Mouse (Mus musculus) urinary bladder, postnatal 10 days (tissue): ENCODE data around the gene Rpa1.
"Not testable (repeated sequence)": the region's sequence is repeated elsewhere in the genome, so short reads cannot be mapped to it uniquely, and the experiment has no call there.

Experiments used
- DNase-seq: peaks from one replicate; pipeline ENCODE4 v3.0.0; 2022; ENCODE audit warnings: low spot score

Gene Rpa1

DNA sequence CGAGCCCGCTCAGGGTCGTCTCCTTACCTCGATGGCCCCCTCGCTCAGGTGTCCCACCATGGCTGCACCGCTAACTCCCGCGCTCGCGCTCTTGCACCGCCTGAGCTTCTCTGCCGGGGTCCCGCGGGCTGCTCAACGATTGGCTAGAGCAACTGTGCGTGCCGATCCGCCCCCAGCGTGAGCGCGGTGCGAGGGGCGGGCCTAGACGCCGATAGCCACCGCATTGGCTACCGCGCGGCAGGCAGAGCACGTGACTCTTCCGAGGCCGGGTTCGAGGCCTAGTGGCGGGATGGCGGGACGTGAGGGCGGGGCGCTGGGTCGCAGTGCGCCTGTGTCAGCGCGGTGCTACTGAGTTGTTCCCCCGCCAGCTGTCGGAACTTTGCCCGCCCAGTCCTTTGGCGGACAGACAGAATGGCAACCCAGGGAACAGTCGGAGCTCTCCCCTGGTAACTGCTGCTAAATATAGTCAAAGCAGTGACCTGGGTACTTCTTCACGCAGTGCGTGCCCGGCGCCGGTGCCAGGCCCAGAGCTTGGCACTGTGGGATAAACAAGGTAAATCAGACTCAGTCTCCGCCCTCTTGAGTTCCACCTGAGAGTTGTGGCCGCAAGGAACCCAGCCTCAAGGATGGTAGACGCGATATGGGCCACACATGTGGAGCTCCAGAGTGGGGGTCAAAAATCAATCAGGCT lies at the start of gene Rpa1, which contains the start of gene Smyd4:
Gene Rpa1 (minus strand): TSS at position 126 of the 691 bp plus-strand sequence.
Gene Smyd4 (plus strand): TSS at position 235 of the 691 bp plus-strand sequence.
- peak; percentile 68 for DNase-seq

DNA sequence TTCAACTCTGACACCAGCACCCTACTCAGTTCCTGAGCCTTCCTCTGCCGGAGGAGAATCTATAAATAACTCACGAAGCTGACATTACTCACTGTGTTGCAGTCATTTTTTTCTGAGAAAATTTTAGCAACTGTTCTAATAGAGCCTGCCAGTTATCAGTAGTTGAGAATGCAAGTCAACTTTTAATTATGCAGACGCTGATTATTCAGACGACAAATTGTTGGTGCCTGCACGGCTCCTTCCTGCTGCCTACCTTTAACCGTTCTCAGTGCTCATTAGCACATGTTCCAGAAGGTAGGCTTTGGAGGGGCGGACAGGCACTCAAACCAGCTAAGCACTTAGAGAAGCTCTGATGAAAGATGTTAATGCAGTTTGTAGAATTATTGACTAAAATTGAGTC lies 49.3 kb upstream of the Rpa1 start:
- DNase-seq, result no peak

DNA sequence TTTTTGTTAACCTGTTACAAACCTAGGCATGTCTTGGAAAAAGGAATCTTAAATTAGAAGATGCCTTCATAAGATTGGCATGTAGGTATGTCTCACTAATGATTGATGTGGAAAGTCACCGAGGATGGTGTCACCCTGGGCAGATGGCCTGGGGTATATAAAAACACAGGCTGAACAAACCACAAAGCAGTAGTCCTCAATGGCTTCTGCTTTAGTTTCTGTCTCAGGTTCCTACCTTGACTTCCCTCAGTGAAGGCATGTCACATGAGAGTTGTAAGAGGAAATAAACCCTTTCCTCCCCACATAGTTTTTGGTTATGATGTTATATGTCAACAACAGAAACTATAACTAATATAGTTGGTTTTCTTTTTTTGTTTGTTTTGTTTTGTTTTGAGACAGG lies 47.5 kb upstream of the Rpa1 start:
- no peak for DNase-seq

DNA sequence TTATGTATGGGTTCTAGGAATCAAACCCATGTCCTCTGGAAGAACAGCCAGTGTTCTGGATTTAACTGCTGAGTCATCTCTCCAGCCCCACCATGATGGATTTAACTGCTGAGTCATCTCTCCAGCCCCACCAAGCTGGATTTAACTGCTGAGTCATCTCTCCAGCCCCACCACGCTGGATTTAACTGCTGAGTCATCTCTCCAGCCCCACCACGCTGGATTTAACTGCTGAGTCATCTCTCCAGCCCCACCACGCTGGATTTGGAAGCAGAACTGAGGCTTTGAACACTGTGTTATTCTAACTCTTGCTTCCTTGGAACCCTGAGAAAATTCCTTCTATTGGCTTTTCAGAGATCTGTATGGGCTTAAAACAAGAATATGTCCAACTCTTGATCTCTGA lies 35.4 kb upstream of the Rpa1 start:
- not testable (repeated sequence) for DNase-seq

DNA sequence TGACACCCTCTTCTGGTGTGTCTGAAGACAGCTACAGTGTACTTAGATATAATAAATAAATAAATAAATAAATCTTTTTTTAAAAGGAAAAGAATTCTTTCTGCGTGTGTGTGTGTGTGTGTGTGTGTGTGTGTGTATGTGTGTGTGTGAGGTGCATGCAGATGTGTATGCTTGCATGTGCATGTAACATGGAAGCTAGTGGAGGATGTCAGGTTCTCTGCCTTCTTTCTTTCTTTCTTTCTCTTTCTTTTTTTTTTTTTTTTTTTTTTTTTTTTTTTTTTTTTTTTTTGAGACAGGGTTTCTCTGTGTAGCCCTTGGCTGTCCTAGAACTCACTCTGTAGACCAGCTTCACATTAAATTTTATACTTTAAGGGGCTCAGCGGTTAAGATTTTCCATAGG lies 30.7 kb upstream of the Rpa1 start:
- DNase-seq, result not testable (repeated sequence)

DNA sequence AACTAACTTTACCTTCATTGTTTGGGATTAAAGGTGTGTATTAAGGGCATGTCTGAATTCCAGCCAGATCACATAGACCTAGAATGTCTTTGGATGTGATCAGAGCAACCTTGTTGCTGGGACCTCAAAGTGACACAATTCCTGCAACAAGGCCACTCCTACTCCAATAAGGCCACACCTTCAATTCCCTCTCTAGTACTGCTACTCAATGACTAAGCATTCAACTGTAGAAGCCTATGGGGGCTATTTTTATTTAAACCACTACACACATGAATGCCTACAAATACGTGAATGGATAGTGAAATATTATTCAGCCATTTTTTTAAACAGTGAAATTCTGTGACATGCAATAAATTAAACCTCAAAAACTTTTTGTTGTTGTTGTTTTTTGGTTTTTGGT lies 29.0 kb upstream of the Rpa1 start:
- DNase-seq, result no peak

DNA sequence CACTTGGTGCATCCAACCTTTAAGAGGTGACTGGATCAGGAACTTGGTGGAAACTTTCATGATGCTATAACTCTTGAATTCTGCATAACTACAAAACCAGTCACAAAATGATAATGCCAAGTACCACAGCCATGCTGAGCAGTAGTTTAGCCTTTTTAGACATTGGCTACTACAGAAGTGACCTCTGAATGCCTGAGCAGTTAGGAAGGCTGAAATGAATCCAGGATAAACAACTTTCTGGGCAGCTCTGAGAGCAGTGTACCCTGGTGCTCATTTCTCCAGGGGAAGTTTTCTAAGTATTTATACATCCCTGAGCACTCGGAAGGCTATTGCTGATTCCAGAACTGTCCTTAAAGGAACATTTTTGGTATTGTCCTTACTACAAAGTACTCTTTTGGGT lies 7.4 kb upstream of the Rpa1 start:
- no peak for DNase-seq

DNA sequence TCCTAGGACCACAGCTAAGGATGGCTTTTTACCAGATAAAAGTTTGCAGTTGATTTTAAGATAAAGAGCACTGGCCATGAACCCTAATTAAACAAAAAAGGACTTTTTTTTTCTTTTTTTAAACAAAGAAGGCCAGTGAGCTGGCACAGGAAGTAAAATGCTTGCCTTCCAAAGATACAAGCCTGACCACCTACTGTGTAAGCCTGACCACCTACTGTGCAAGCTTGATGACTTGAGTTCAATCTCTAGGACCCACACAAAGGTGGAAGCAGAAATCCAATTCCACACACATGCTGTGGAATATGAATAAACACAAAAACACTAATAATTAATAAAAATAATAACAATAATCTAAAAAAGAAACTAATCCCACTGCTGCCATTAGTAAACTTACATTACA lies 3.1 kb upstream of the Rpa1 start:
- no peak for DNase-seq

DNA sequence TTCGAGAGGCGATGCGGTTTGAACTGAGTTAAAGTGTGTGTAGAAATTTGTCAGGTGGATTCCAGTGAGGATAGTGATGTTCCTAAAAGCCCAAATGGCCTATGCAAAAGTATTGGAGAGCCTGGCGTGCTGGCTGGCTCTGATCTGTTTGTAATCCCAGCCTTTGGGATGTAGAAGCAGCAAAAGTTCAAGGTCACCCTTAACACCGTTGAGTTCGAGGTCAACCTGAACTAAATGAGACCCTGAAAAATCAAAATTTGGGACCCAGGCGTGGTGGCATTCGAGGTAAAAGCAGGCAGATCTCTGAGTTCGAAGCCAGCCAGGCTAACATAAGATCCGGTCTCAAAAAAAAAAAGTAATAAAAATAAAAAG lies 752 bp upstream of the Rpa1 start:
- DNase-seq, result no peak

DNA sequence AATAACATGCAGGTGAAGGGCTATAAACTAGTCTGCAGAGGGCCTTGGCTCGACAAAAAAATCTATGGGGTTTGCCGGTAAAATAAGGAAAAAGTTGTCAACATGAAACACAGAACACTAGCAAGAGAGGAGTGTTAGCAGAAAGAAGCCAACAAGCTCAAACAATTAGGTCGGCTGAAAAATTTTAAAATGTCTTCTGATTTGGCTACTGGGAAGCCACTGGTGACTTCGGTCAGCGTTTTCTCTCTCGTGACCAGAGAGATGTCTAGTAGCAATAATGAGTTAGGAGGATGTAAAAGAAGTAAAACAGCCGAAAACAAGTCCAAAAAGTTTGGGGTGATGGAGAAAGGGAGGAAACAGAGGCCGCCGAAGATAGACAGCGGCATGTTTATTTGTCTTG lies 528 bp downstream of the Rpa1 start:
- no peak for DNase-seq

DNA sequence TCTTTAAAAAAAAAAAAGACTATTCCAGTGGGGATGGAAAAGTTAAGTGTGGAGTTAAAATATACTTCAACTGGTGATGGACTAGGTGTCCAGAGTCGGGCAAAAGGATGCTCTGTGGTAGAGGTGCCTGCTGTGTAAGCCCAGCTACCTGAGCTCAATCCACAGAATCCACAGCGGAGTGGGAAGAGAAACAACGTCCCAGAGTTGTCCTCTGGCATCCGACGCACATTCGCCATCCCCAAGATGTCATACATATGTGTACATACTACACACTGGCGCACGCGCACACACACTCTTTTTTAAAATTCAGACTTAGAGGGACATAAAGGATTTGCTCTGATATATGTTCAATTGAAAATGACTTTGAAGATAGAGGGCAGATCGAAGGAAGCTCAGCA lies 937 bp downstream of the Rpa1 start:
- no peak for DNase-seq

DNA sequence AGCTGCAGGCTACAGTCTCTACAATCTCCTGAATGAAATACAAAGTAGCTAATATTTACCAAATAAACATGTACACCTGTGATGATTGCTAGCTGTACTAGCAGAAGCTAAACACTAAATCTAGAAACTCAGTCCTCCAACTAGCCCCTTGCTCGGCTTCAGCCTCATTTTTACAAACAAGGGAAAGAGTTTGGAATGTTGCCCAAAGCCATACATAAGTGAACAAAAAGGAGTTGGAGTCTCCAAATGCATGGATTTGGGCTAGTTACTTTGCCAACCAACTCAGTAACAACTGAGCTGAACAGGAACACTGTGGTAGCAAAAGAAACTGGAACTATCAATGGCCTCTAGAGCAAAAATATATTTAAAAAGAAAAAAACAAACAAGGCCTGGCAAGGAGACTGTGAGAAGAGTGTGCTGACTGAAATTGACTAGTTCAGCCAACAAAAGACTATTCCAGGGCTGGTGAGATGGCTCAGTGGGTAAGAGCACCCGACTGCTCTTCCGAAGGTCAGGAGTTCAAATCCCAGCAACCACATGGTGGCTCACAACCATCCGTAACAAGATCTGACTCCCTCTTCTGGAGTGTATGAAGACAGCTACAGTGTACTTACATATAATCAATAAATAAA lies 1.5 kb downstream of the Rpa1 start:
- DNase-seq, result no peak

DNA sequence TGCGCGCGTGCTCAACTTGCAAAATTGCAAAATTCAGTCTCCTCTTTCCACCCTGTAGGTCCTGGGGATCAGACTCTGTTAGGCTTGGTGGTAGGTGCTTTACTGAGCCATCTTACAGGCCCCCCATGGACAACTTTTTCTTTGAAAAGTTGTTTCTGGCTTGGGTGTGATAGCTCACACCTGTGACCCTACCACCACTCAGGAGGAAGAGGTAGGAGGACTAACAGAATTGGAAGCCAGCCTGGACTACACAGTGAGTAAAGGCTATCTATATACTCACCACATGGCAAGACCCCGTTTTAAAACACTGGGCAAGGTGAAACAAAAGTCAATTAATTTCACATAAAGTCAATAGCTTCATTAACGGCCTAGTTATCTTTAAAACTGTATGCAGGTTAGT lies 3.4 kb downstream of the Rpa1 start:
- DNase-seq, result no peak

DNA sequence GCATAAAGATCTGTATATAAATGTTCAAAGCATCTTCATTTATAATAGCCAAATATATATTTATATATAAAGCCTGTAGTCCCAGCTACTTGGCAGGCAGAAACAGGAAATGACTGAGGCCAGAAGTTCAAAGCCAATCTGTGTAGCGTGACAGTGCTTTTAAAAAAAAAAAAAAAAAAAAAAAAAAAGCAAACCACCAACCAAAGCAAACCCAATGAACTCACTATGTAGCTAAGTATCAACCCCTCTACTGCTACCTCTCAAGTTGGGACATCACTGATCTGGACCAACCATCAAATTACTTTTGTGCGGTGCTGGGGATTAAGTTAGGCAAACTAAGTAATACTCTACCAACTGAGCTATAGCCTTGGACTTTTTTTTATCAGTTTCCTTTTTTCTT lies 4.0 kb downstream of the Rpa1 start:
- DNase-seq, result no peak

DNA sequence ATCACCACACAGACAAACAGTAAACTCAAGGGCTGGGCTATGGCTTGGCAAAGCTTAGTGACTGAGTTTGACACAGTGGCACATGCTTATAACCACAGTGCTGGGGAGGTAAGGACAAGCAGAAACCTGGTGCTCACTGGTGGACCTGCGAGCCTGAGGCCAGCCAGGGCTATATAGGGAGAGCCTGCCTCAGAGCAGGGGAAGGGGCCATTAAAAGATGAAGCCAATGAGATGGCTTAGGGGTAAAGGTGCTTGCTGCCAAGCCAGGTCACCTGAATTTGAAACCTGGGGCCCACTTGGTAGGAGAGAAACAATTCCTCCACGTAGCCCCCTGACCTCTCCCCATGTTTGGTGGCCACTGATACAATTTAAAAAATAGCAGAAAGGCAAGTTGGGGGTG lies 5.0 kb downstream of the Rpa1 start:
- DNase-seq, result no peak

DNA sequence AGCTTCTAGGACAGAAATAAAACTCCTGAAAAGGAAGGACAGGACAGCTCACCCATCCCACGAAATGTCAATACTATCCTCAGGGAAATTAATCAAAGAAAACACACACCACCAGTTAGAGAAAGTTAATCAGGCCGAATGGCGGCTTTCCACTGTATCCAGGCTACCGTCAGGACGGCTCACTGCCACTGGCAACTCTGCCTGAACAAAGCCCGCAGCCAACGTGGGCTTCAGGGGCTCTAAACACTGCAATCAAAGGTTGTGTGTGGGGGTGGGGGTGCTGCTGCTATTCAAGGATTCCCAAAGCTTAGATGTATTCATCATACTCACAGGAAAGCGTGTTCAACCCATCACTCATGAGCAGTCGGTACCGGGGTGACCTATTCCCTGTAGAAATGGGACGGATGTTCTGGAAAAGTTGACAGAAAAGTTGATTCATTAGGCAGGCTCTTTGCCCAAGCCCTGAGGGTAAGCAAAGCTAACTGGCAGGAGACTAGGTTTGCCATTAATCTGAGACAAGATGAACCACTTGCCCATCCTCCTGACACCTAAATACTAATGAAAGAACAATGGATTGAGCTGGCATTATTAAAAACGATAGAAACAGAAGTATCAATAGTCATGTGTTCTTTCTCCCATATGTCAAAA lies 7.3 kb downstream of the Rpa1 start:
- no peak for DNase-seq

DNA sequence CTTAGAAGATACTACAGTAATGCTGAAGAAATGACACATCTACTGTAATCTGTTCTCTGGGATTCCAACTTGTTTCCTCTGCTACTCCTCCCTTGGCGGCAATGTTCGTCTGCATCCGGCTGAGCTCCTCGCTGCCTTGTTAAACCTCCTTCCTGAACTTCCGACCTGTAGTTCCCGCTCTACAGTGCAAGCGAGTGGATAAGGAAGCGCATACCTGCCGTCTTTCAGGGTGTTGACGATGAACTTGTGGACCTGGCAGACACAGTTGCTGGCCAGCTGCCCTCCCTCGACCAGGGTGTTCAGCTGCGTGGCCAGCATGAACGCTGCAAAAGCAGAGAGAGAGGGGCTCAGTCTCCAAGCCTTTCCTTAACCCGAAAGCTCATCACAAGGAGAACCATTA lies 8.0 kb downstream of the Rpa1 start:
- DNase-seq, result no peak

DNA sequence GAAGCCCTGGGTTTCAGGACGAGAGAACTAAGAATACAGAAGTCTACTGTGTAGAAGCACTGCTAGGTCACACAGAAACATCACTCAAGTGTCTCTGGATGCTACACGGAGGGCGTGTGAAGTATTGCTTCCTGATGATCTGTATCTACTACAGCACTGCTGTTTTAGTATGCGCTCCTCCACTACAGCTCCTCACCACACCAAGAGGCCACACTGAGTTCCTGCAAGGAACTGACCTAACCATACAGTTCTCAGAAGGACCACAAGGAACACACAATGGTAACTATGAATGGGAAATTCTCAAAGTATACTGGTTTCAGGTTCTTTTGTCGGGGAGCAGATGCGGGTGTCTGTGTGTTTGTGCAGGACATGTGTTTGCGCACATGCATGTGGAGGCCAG lies 10.9 kb downstream of the Rpa1 start:
- DNase-seq, result no peak

DNA sequence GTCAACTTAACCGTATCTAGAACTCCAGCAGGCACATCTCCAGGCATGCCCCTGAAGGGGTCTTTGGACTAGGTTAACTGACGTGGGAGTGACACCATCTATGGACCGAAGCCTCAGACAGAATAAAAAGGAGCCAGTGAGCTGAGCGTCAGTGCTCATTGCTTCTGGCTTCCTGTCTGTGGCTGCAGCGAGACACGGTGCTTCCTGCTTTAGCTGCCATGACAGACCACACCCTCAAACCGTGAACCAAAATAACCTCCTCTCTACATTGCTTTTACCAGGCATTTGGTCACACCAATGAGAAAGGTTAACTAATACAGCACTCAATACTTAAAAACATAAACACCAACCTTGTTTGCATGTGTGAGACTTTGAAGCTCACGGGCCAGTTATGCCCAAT lies 11.4 kb downstream of the Rpa1 start:
- no peak for DNase-seq

DNA sequence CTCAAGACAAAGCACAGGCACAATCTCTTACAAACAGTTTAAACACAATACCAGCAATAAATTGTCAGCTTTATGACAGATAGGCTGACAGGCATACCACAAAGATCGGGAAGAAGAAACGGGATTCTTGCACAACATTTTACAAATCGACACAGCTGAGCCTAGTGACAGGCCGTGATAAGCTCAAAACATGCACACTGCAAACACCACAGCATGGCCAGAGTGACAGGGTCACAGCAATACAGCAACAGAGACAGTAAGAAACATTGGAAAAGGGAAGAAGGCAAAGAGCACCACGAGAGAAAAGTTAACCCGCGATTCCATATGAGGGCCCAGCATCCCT lies 22.2 kb downstream of the Rpa1 start:
- no peak for DNase-seq

DNA sequence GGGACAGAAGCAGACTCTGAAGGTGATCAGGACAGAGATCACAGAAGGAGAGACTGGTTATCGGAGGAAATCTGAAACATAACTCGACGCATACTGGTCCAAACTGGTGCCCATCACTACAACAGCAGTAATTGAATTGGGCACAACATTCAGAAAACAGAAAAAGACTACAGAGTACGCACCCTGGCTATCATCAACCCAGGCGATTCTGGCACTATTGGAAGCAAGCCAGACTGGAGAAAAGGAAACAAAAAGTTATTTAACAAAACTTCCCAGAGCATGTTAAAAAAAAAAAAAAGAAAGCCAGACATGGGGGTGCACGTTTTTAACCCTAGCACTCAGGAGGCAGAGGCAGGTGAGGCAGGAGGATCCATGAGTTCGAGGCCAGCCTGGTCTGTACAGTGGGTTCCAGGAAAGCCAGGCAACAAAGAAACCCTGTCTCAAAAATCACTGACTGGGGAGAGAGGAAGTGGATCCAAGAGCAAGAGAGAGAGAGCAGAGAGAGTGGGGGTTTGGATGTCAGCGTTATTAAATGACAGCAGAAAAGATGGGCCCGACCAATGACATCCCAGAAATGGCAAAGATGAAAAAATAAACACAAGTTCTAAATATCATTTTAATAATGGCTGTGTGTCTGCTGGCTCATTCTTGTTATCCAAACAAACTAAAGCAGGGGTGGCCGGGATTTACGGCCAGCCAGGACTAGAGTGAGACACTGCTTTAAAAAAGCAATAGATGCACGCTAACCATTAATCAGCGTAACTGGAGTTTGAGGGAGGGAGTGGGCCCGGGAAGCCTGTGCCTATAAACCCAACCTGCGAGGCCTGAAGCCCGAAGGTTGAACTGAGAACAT lies 22.8 kb downstream of the Rpa1 start:
- no peak for DNase-seq

DNA sequence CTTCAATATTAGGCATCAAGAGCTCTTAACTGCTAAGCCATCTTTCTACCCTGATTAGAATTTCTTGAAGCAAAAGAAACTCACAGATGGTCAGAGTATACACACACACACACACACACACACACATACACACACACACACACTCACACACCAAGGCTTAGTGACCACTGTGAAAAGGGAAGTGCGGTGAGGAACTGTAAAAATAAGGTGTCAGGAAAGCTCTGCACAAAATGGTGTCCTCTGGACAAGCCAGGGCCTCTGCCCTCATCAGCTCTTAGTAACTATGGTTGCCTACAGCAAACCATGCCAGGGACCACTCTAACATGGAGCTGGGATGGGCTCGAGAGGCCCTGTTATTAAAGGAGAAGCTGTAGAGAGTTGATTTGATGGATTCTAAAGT lies 23.7 kb downstream of the Rpa1 start:
- no peak for DNase-seq

DNA sequence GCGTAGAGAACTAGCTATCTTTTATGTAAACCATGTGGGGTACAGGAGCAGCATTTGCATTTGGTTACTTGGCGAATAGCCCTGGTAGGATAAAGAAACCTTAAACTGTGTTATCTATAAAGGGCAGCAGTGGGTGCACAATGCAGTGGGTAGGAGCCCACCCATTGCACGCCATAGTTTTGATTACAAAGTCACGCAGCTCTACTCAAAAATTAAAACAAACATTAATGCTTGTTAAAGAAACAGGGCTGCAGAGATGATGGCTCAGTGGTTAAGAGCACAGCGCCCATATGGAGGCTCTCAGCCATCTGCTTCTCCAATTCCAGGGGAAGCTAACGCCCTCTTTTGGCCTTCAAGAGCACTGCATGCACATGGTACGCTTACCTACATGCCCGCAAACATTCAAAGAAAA lies 24.8 kb downstream of the Rpa1 start:
- no peak for DNase-seq
